26 mouse cellular contexts compared by ENCODE assay signal in the genomic region with DNA sequence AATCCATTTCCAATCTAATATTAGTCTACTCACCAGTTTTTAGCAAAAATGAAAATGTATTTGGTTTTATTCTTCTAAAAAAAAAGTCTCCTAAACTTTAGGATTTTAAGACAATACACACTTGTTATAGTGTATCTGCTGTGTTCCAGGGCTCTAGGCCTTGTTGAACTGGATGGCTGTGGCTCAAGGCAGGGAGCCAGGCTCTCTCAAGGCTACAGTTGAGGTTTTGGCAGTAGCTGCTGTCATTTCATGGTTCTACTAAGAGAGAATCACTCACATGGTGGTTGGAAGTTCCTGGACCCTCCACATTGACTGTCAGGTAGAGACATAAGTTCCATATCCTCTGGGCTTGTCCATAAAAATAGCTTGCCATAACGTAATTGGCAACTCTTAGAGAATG.
"Had no signal": no experiment of that assay in that cellular context is flagged by ENCODE, and none has a peak within 500 bp of the region (broad histone marks: within the 10 kb centered on the region; RNA-seq: fewer than 3 reads in every experiment).

No protein-coding gene starts in this region.

- H3K4me3 ChIP-seq: layer of hippocampus, adult 2 months; left cerebral cortex, adult 2 months; limb, embryonic 10.5 days; limb, embryonic 13.5 days; liver, embryonic 12.5 days; liver, embryonic 15.5 days; lung, embryonic 15.5 days; megakaryocyte, embryonic 14.5 days; midbrain, embryonic 10.5 days; midbrain, embryonic 13.5 days; myocyte; neural tube, embryonic 13.5 days had no signal

- DNase-seq: kidney, postnatal 25 days; layer of hippocampus, adult 9-11 months; layer of hippocampus, postnatal 36 days; liver; lung, adult 18-20 months; lung, postnatal 10 days; lung, postnatal 36 days; right cerebral cortex, adult 18-20 months; right cerebral cortex, postnatal 14 days; right cerebral cortex, postnatal 4 days; thymus, adult 2 months; thymus, postnatal 25 days had no signal

- H3K27ac ChIP-seq: kidney, postnatal 0 days; layer of hippocampus, adult 2 months; left cerebral cortex, adult 2 months; limb, embryonic 10.5 days; limb, embryonic 13.5 days; liver, embryonic 12.5 days; liver, embryonic 15.5 days; lung, embryonic 15.5 days; midbrain, embryonic 10.5 days; midbrain, embryonic 13.5 days; neural tube, embryonic 13.5 days; stomach, postnatal 0 days had no signal
